Mouse (Mus musculus): ENCODE measurements around the gene Eno1.

The Eno1 gene

GRCm38 (mm10) chr4:150226818-150227688 is 9.5 kb upstream of the Eno1 start:
- DNase-seq (ENCODE audit: low spot score in 2 of 2) = peak in 1 of 2 experiments; percentile 50

- no peak for DNase-seq (ENCODE audit: low spot score in 2 of 2)
Measured at GRCm38 (mm10) chr4:150228581-150229348, 7.8 kb upstream of the Eno1 start.

- DNase-seq (ENCODE audit: low spot score in 2 of 2) = no peak
Measured at GRCm38 (mm10) chr4:150229747-150230390, 6.7 kb upstream of the Eno1 start.

- peak in 1 of 2 experiments; percentile 52 for DNase-seq (ENCODE audit: low spot score in 2 of 2)
Measured at GRCm38 (mm10) chr4:150230460-150231407, 5.8 kb upstream of the Eno1 start.

GRCm38 (mm10) chr4:150231871-150232270 is 4.7 kb upstream of the Eno1 start:
- DNase-seq (ENCODE audit: low spot score in 2 of 2) = no peak

DNA sequence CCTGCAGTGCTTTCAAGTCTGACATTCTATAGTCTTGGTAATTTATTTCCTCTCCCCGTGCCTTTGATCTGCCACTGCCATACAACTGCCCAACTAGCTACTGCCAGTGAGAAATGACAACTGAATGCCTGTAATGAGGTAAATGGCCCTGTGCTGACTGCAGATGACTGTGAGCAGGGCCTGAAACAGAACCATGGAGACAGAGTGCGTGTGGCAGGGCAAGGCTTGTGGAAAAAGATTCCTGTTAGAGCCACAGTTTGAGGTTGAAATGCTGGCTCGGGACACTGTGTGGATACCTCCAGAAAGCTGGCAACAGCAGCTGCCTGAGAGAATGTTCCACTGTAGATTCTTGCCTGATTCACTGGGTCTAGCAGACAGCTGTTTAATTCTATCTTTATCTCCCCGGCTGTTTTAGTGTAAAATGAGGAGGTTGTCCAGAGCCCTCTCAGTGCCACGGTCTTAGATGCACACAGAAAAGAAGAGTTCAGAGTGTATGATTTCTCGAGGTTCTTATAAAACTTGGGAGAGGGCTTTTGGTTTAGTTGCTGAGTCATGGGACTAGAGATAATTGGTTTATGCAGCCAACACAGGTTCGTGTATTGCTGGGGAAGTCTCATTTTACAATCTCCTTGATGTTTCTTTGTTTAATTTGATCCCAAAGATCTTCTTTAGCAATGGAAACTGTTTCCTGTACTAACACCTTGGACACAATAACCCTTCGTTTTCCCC is 1.8 kb upstream of the Eno1 start:
- no peak for DNase-seq (ENCODE audit: low spot score in 2 of 2)

DNA sequence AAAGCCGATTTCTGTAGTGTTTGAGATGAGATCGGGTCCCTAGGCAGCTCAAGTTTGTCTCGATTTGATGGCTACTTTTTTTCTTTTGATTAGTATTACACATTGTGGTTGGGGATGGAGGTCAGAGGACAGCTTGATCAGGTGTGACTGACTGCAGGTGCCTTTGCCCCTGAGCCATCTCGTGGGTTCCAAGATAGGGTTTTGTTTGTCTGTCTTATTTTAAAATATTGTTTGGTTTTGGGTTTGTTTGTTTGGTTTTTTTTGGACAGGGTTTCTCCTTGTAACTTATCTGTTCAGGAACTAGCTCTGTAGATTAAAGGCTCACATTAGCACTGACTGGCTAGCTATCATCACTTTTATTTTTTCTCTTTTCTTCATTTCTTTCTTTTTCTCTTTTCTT is 936 bp upstream of the Eno1 start:
- DNase-seq (ENCODE audit: low spot score in 2 of 2) = no peak

DNA sequence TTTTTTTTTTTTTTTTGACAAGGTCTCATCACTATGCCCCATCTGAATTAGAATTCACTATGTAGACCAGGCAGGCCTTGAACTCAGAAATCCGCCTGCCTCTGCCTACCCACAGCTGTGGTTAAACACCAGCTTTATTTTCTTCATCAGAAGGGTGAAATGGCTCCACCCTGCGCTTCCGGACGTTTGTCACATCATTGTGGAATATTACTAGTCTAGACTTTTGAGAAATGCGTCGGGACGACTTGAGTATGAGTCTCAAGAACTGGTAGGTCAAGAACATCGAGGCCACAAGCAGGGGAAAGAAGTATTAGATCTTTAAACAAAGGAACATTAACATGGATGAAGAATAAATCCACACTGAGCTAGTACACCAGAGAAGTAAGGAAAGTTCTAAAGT is 490 bp upstream of the Eno1 start:
- no peak for DNase-seq (ENCODE audit: low spot score in 2 of 2)

- no peak for DNase-seq (ENCODE audit: low spot score in 2 of 2)
Measured at GRCm38 (mm10) chr4:150237636-150238361, 1.3 kb downstream of the Eno1 start.

DNA sequence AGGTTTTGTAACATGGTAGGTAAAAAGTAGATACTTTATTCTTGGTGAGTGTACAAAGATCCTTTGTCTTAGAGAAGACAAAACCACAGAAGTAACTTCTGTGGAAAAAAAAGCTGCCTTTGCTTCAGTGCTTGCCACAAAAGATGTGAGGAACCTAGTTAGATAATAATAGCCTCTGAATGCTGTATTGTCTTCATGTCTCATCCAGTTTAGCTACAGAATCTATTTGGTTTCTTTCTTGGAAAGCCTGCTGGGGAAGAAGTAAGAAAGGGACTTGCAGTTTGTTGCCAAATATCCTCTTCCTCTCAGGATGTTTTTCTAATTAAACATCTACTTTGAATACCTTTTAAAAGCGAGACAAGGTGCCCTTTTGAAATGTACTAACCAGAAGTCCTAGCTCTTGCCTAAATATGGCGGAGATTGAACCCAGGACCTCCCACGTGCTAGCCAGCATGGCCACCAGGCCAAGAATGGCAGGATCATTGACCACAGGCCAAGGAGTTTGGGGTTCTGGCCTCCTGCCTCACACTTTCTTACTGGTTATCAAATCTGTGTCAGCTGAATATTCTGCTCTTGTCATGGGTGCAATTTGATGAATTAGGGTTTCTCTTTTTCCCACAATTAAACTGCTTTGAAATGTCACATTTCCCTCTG is 2.0 kb downstream of the Eno1 start:
- DNase-seq (ENCODE audit: low spot score in 2 of 2) = no peak

DNA sequence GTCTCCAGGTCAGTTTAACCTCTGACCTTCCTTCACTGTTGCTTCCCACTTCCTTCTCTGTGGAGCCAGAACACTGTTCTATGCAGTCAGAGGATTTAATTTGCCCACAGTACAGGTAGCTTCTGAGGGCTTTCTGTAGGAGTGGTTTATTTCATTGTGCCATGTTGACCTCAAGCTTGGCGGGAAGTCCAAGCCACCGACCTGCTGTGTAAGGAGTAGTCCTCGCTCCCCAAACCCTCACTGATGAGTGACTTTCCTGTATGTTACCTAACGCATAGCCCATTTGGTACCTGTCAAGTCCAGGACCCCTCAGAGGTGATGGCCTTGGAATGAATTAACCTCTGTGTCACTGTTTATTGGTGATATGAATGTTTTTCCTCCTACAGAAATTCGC is 2.6 kb downstream of the Eno1 start:
- DNase-seq (ENCODE audit: low spot score in 2 of 2) = no peak

- DNase-seq (ENCODE audit: low spot score in 2 of 2) = no peak
Measured at GRCm38 (mm10) chr4:150239503-150239902, 3.0 kb downstream of the Eno1 start.

- DNase-seq (ENCODE audit: low spot score in 2 of 2) = peak in 1 of 2 experiments; percentile 54
Measured at GRCm38 (mm10) chr4:150239951-150240368, 3.4 kb downstream of the Eno1 start.

- no peak for DNase-seq (ENCODE audit: low spot score in 2 of 2)
Measured at GRCm38 (mm10) chr4:150240381-150240886, 3.9 kb downstream of the Eno1 start.

GRCm38 (mm10) chr4:150241708-150242107 is 5.2 kb downstream of the Eno1 start:
- no peak for DNase-seq (ENCODE audit: low spot score in 2 of 2)

DNA sequence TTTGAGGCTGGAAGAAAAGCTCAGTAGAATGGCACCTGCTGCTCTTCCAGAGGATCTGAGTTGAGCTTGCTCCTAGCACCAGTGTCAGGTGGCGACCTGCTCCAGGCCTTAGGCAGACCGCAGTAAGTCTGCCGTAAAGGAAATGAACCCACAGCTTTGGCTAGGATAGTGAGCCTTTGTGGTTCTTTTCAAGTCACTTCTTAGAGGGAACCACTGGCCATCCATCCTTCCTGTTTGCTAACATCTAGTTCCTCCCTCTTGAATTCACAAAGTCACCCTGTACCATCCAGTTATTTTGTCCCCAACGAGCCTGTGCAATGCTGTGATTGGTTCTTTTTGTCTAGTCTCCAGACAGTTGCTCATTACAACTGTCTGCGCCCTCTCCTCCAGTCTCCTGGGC is 6.2 kb downstream of the Eno1 start:
- no peak for DNase-seq (ENCODE audit: low spot score in 2 of 2)

GRCm38 (mm10) chr4:150245876-150246275 is 9.4 kb downstream of the Eno1 start:
- no peak for DNase-seq (ENCODE audit: low spot score in 2 of 2)

GRCm38 (mm10) chr4:150248009-150248408 is 11.5 kb downstream of the Eno1 start:
- DNase-seq (ENCODE audit: low spot score in 2 of 2) = peak in 1 of 2 experiments; percentile 64

DNA sequence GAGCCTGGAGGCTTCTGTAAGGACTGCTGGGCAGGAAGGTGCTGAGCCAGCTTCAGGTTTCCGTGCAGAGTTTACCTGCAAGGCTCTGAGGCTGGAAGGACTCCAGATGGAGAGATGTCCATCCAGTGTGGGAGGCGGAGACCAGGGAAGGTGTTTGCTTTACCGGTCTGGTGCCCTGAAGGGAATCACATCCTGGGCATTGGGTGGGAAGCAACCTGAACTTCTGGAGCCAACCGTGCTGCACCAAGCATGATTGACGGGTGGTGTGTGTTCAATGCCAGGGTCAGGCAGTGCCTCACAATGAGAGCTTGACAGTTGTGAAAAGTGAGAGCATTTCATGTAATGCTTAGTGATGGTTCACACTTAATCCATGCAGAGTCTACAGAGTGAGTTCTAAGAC is 12.4 kb downstream of the Eno1 start:
- no peak for DNase-seq (ENCODE audit: low spot score in 2 of 2)
